Mouse (Mus musculus): ENCODE measurements around the gene Ppp2r5e.

Gene Ppp2r5e

DNA sequence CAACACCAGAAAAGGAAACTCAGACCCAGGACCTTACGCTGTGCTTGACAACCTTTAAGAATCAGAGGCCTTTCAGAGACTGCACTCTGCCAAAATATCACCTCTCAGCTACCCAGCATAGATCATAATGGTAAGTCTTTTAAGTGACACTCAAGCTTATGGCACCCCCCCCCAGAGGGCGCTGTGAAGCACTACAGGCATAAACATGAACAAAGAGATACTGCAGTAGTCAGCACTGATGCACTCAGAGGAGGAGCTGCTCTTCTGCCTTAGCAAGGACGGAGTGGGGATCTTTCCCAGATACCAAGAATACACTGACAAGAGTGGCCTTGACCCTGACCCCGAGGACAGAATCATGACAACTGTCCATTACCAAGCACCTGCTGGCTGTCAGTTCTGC lies 23.8 kb downstream of the Ppp2r5e start:
- DNase-seq, result peak; percentile 43 to 52

DNA sequence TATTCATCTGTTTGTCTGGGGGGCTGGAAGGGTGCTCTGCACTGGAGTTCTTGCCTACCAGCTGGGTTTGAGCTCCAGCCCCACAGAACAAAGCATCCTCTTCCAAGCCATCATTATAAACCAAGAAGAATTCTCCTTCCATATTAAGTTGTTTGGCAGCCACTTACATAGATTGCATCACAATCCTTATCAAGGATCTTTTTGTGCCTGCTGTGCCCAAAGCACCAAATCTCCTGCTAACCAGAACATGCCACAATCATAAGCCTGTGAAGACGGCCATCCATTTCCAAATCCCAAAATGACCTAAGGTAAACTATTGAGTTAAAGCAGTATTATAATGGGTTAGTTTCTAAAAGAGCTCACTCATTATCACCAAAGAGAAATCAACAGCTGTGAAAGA lies 25.9 kb downstream of the Ppp2r5e start:
- no peak for DNase-seq

- DNase-seq, result no peak
Measured at GRCm38 (mm10) chr12:75567745-75568144, 28.3 kb downstream of the Ppp2r5e start.

DNA sequence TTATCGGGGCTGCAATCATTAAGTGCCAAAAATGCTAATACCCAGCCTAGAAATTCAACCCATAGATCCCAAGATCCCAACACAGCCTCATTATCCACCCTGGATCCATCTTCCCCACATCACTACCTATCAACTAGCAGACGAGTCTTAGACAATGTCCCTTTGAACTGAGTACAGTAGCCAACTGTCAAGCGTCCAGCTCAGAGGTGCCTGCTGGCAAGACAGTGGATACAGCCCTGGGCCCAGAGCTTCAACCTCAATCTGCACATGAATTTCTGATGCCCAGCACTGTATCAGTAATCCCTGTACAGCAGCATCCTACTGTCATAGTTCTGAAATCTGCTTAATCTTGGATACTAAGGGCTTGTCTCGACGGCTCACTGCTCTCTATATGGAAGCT lies 30.3 kb downstream of the Ppp2r5e start:
- DNase-seq, result peak; percentile 44 to 46

DNA sequence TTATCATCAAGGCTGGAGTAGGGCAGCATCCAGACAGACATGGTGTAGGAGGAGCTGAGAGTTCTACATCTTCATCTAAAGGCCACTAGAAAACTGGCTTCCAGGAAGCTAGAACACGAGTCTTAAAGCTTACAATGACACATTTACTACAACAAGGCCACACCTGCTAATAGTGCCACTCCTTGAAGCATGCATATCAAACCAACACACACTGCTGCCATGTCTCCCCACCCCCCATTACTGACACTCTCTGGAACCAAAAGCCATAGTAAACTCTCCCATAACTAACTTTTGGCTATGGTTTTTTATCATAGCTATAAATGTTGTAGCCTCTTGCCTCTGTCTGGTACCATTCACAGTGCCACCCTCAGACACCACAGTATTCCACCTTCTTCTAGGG lies 31.5 kb downstream of the Ppp2r5e start:
- DNase-seq, result no peak

DNA sequence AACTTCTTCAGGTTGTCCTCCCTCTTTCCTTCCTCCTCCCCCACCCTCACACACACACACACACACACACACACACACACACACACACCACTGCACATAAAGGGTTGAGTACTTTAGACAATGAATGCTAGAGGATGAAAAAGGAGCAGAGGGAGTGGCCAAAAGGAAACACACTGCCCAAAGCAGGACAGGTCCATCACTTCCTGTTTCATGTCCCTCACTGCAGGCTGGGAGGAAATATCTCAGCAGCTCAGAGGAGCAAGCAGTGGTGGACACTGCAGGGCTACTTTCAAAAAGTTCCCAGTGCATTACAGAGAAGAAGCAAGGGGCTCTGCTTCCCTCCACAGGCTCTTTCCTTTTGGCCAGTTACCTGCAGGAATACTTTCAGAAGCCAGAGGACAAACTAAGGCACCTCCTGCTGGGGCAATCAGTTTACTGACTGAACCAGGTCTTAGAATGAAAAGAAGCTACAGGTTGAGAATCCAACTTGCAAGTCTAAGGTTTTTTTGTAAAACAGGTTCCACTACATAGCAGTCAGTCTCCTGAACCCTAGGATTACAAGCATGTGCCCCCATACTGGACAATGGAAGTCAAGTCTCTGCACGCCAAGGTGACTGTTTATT lies 32.9 kb downstream of the Ppp2r5e start:
- no peak for DNase-seq

- no peak for DNase-seq
Measured at GRCm38 (mm10) chr12:75560681-75561387, 35.2 kb downstream of the Ppp2r5e start.

DNA sequence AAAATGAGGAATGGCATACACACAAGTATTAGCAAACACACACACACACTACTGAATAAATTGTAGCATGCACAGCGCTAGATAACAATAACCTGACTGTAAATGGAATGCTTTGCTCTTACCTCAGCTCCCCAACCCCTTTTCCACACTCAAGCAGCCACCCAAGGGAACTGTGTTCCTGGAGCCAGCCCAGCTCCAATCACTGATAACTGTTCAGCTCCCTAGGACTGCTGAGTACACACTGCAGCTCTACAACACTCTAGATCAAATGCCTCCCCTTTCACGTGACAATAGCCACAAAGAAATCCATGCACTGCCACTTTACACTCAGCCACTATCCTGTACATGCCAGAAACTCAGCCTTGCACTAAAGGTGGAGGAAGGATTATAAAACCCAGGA lies 36.8 kb downstream of the Ppp2r5e start:
- DNase-seq, result no peak

- peak; percentile 91 to 96 for DNase-seq
Measured at GRCm38 (mm10) chr12:75557813-75558212, 38.2 kb downstream of the Ppp2r5e start.

DNA sequence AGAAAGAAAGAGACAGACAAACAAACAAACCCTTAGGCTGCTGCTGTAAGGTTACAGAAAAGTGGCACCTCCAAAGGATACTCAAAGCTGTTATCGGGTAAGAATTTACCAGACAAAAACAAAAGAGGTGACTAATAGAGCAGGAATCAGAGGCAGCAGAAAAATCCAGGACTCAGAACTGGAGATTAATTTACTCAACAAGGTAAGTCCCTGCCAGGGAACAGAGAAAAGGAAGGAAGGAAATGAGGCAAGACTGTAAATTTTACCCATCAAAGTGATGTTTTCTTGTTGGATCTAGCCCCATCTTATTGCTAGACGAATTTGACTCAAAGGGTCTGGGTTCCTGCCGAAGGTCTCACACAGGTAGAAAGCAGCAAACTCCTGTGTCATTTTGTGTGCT lies 41.0 kb downstream of the Ppp2r5e start:
- DNase-seq, result no peak

DNA sequence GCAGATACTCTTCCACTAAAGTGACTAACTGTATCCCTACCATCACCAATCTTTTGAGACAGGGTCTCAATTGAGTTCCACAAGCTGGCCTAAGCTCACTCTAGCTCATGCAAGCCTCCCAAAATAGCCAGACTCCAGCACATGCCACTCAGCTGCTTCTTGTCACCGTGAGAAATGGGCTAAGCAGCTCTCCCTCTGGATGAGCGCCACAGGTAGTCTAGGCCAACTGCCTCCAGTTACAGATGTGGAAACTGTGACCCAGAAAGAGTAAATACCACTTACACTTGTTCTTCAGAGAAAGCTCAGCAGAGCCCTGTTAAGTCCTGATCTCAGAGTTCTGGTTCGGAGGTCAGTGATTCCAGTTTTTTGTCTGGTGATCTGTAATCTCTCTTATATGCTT lies 43.7 kb downstream of the Ppp2r5e start:
- DNase-seq, result no peak

- DNase-seq, result no peak
Measured at GRCm38 (mm10) chr12:75551671-75552070, 44.4 kb downstream of the Ppp2r5e start.

DNA sequence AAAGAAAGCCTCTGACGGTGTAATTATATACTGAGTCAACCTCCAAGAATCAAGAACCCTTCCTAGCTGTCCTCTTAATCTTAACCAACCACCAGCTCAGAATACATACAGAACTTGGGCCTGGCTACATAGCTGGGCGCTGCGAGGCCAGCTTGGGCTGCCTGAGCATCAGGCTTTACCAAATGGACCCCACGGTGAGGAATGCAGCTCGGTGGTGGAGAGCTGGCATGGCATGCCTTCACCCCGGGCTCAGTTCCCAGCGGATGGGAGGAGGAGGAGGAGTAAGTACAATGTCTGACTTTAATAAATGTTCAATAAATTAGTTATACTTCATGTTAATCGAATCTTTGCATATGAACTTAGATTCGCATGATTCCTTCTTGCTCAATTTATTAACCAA lies 47.0 kb downstream of the Ppp2r5e start:
- DNase-seq, result peak; percentile 25 to 49

GRCm38 (mm10) chr12:75547174-75547573 lies 48.9 kb downstream of the Ppp2r5e start:
- DNase-seq, result no peak

DNA sequence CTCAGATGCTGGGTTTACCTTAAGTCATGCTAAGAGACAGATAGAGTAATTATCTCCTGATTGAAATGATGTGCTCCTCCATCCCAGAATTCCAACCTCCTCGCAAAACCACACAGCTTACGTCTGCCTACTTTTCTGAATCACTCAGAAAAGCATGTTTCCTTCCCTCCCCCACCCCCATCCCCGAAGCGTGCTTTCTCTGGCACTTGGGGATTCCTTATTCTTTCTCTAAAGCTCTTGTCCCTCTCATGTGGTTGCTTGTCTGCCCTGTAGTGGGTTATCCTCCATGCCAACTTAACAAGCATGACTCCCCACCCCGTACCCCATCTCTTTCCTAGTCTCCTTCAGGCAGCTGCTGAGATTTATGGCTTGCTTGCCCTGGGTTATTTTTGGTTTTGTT lies 49.8 kb downstream of the Ppp2r5e start:
- DNase-seq, result no peak

GRCm38 (mm10) chr12:75545431-75545925 lies 50.6 kb downstream of the Ppp2r5e start:
- DNase-seq, result no peak

- DNase-seq, result no peak
Measured at GRCm38 (mm10) chr12:75544666-75545065, 51.4 kb downstream of the Ppp2r5e start.

- no peak for DNase-seq
Measured at GRCm38 (mm10) chr12:75544259-75544658, 51.8 kb downstream of the Ppp2r5e start.

- no peak for DNase-seq
Measured at GRCm38 (mm10) chr12:75543346-75543745, 52.7 kb downstream of the Ppp2r5e start.

GRCm38 (mm10) chr12:75540621-75541171 lies 55.3 kb downstream of the Ppp2r5e start:
- no peak for DNase-seq

- DNase-seq, result no peak
Measured at GRCm38 (mm10) chr12:75539228-75539627, 56.8 kb downstream of the Ppp2r5e start.

DNA sequence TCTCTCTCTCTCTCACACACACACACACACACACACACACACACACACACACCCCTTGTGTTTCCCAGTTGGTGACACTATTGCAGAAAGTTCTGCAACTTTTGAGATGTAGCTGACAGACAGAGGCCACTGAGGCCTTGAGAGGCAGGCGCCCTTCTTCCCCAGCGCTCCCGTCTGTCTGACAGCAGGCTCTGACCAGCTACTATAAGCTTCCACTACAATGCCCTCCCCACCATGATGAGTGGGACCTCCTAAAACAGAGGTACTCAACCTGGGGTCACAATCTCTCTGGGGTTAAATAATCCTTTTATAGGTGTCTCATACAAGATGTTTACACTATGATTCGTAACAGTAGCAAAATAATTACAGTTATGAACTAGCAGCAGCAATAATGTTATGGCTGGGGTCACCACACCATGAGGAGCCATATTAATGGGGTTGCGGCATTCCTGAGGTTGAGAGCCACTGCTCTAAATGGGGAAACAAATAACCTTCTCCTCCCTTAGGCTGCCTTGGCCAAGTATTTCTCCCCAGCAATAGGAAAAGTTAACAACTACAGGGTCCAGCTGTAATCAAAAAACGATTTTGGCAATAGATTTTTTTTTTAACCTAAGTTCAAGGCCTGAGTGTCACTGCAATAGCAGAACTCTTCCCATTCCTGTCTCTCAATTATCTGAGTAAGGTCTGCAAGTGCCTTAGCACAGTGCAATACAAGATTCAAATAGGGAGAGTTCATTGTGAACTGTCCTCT lies 58.2 kb downstream of the Ppp2r5e start:
- no peak for DNase-seq

GRCm38 (mm10) chr12:75537019-75537672 lies 58.9 kb downstream of the Ppp2r5e start:
- DNase-seq, result no peak
